ENCODE assay signal across 13 mouse cellular contexts in genomic region chr3:147092188-147093075, GRCm38 (mm10).
DNase-seq lines count a peak whose midpoint lies in the region; ATAC-seq and TF ChIP-seq lines count a peak whose summit lies in the region.
"Had no signal": no experiment of that assay in that cellular context is flagged by ENCODE, and none has a peak within 500 bp of the region (broad histone marks: within the 10 kb centered on the region; RNA-seq: fewer than 3 reads in every experiment).

No protein-coding gene starts in this region.

- no peaks in the 10 kb centered on the region for H3K27me3 ChIP-seq in liver, postnatal 0 days (ENCODE audit: insufficient read depth, low read length)
- no peaks in the 10 kb centered on the region for H3K27me3 ChIP-seq in liver, embryonic 12.5 days (replicated peaks)

- WGBS in liver, postnatal 0 days (ENCODE audit: insufficient replicate concordance): 71% methylated on average over 8 of the region's 8 CpGs
- WGBS in liver, embryonic 12.5 days (ENCODE audit: insufficient replicate concordance): 63% methylated on average over 8 of the region's 8 CpGs

- DNase-seq in gastrocnemius, adult 2 months: no peak
- no peak for DNase-seq in gastrocnemius, postnatal 36 days
- no peak for DNase-seq in liver, postnatal 0 days
- peak; percentile 44 for DNase-seq in retina, embryonic 14.5 days (ENCODE audit: low spot score)
- no peak for DNase-seq in cerebellum, adult 11 months
- DNase-seq: kidney, adult 18-20 months; thymus, postnatal 4 days had no signal

- H3K9me3 ChIP-seq in liver, postnatal 0 days (ENCODE audit: low read length): no peaks in the 10 kb centered on the region
- H3K9me3 ChIP-seq in liver, embryonic 12.5 days (replicated peaks): no peaks in the 10 kb centered on the region
- H3K9me3 ChIP-seq: heart, embryonic 13.5 days; midbrain, embryonic 12.5 days had no signal

- no peak for TF ChIP-seq POLR2A in cortical plate, adult 2 months (IDR thresholded peaks at IDR 0.05; ENCODE audit: extremely low read depth, insufficient read depth, low read length)

- intact Hi-C loops in gastrocnemius, adult 2 months (cut with DNase I): no loop called here
- intact Hi-C loops in gastrocnemius, postnatal 36 days (cut with DNase I): no loop called here

- H3K36me3 ChIP-seq in liver, postnatal 0 days (replicated peaks; ENCODE audit: insufficient read depth, low read length): no peaks in the 10 kb centered on the region
- no peaks in the 10 kb centered on the region for H3K36me3 ChIP-seq in liver, embryonic 12.5 days
- H3K36me3 ChIP-seq: heart, embryonic 13.5 days; midbrain, embryonic 12.5 days had no signal

- H3K9ac ChIP-seq in liver, postnatal 0 days (replicated peaks): no peak overlapping the region
- H3K9ac ChIP-seq in liver, embryonic 12.5 days: no peak overlapping the region
- H3K9ac ChIP-seq: heart, embryonic 13.5 days; liver, embryonic 14.5 days; midbrain, embryonic 12.5 days had no signal

- no peak overlapping the region for H3K4me3 ChIP-seq in gastrocnemius, adult 2 months
- no peak overlapping the region for H3K4me3 ChIP-seq in liver, postnatal 0 days (ENCODE audit: low read depth, low read length)
- H3K4me3 ChIP-seq in liver, embryonic 12.5 days: no peak overlapping the region
- no peak overlapping the region for H3K4me3 ChIP-seq in cortical plate, adult 2 months (ENCODE audit: insufficient read depth, low read length)
- H3K4me3 ChIP-seq: heart, embryonic 13.5 days; midbrain, embryonic 12.5 days had no signal

- TF ChIP-seq CTCF in gastrocnemius, adult 2 months (IDR thresholded peaks at IDR 0.05): peak; percentile 44
- peak; percentile 37 for TF ChIP-seq CTCF in liver, postnatal 0 days (IDR thresholded peaks at IDR 0.05; ENCODE audit: low read depth)
- TF ChIP-seq CTCF in cortical plate, adult 2 months (IDR thresholded peaks at IDR 0.05; ENCODE audit: extremely low read depth, insufficient read depth, low read length): peak; percentile 40; the same call in 1 of the 2 replicates

- no peak overlapping the region for H3K4me2 ChIP-seq in liver, postnatal 0 days (ENCODE audit: low read depth, low read length)
- no peak overlapping the region for H3K4me2 ChIP-seq in liver, embryonic 12.5 days
- H3K4me2 ChIP-seq: heart, embryonic 13.5 days; midbrain, embryonic 12.5 days had no signal

- TF ChIP-seq EP300 in liver, postnatal 0 days (IDR thresholded peaks at IDR 0.05; ENCODE audit: low read depth): no peak

- no peak overlapping the region for H3K27ac ChIP-seq in gastrocnemius, adult 2 months
- H3K27ac ChIP-seq in liver, postnatal 0 days (ENCODE audit: low read depth): no peak overlapping the region
- no peak overlapping the region for H3K27ac ChIP-seq in liver, embryonic 12.5 days
- H3K27ac ChIP-seq in cortical plate, adult 2 months (ENCODE audit: insufficient read depth, low read length): no peak overlapping the region
- H3K27ac ChIP-seq: heart, embryonic 13.5 days; liver, embryonic 14.5 days; midbrain, embryonic 12.5 days had no signal

- no peak for ATAC-seq in liver, postnatal 0 days
- no peak for ATAC-seq in liver, embryonic 12.5 days
- no peak for ATAC-seq in monocyte, adult 5-6 weeks (replicated peaks; ENCODE audit: insufficient number of reproducible peaks, low FRiP score, low TSS enrichment, poor library complexity, severe bottlenecking)

- no peaks in the 10 kb centered on the region for H3K4me1 ChIP-seq in liver, postnatal 0 days (ENCODE audit: insufficient read depth)
- H3K4me1 ChIP-seq in liver, embryonic 12.5 days: no peaks in the 10 kb centered on the region
- H3K4me1 ChIP-seq in cortical plate, adult 2 months (ENCODE audit: control insufficient read depth, insufficient read depth, low read length): no peaks in the 10 kb centered on the region
